Mouse (Mus musculus) thymus, adult 2 months (tissue): ENCODE measurements at regions not wholly inside any gene's neighbourhood (a gene's known extent, or its start where the extent isn't known, plus 50 kb on each side); places are given as distances from the start of the nearest gene placed in this dataset.

ENCODE experiments used
- CTCF ChIP-seq: fragments of 200-500 bp; IDR thresholded peaks from 2 replicates; pipeline ENCODE4 v1.5.1; 2012; ENCODE audit warnings: mild to moderate bottlenecking, control low read depth, low read length, moderate library complexity, borderline replicate concordance; ENCODE audit not compliant: control insufficient read depth, poor library complexity, insufficient read depth; ENCODE audit errors: extremely low read depth
- POLR2A ChIP-seq: fragments of 200-500 bp; IDR thresholded peaks from 2 replicates; pipeline ENCODE4 v1.6.1; 2012; ENCODE audit warnings: mild to moderate bottlenecking, low read length, control low read depth, moderate library complexity; ENCODE audit not compliant: control insufficient read depth, poor library complexity, insufficient read depth; ENCODE audit errors: extremely low read depth

DNA sequence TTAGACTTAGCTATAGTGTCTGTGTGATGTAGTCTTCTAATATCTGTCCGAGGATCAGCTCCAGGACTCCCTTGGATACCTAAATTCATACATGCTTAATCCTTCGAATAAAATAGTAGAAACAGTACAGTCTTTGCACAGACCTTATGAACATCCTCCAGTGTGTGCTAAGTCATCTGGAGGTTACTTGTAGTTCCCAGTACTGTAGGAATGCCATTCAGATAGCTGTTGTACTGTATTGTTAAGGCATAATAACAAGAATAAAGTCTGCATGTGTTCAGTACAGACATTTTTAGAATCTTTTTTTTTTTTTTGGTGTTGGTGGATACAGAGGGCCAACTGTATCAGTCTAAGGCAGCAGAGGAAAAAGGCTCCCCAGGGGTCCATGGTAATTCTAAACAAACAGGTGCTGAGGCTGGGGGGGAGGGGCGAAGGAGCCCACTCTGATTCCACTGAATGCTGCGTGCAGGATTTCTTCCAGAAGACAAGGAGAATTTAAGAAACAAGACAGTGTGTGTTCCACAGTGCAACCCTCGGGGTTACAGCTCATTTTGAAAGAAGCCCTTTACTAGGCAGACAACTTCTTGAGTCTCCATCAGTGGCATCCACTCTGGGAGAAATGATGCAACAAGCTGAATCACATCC lies 67.7 kb upstream of the Kiz start:
- TF ChIP-seq POLR2A (no peak), CTCF (no peak)
